Mouse (Mus musculus) kidney, adult 2 months (tissue): ENCODE data around the gene Cpa5. TPM values are rescaled to one million over a fixed set of nuclear protein-coding genes. Genes with fewer than 3 reads are reported as not detected.

Experiments
- DNase-seq: peaks from one replicate; pipeline ENCODE4 v3.0.0; 2021
- H3K27ac ChIP-seq: fragments of 200-500 bp; 2 replicates; pipeline ENCODE4 v1.5.1; 2012; ENCODE audit warnings: low read depth, low read length, control low read depth, inconsistent platforms; ENCODE audit not compliant: insufficient read depth
- H3K27me3 ChIP-seq: fragments of 200-500 bp; replicated peaks from 2 replicates; pipeline ENCODE4 v1.6.1; 2012; ENCODE audit warnings: mild to moderate bottlenecking, moderate library complexity, low read length, inconsistent platforms; ENCODE audit not compliant: control insufficient read depth, insufficient read depth
- H3K36me3 ChIP-seq: fragments of 200-500 bp; 2 replicates; pipeline ENCODE4 v1.6.1; 2012; ENCODE audit warnings: mild to moderate bottlenecking, moderate library complexity, low read length, inconsistent platforms; ENCODE audit not compliant: control insufficient read depth, insufficient read depth
- H3K4me1 ChIP-seq: fragments of 200-500 bp; 2 replicates; pipeline ENCODE4 v1.6.1; 2011; ENCODE audit warnings: low read length; ENCODE audit not compliant: control insufficient read depth, insufficient read depth
- H3K4me3 ChIP-seq: fragments of 200-500 bp; 2 replicates; pipeline ENCODE4 v1.5.1; 2011; ENCODE audit warnings: mild to moderate bottlenecking, low read depth, low read length, control low read depth; ENCODE audit not compliant: insufficient read depth
- CTCF ChIP-seq: fragments of 200-500 bp; conservative IDR thresholded peaks from 2 replicates; pipeline ENCODE4 v1.5.1; 2011; ENCODE audit warnings: low read depth, mild to moderate bottlenecking, control low read depth, low read length, moderate library complexity, mixed read lengths; ENCODE audit not compliant: insufficient read depth, insufficient read length
- POLR2A ChIP-seq: fragments of 200-500 bp; IDR thresholded peaks from one replicate; pipeline ENCODE4 v1.6.1; 2011; ENCODE audit warnings: low read depth, low read length, control low read depth
- WGBS: fragments of 180-500 bp; shearing (Covaris S2); methylation state at CpG from one replicate; pipeline ENCODE4 v1.1.7; 2018; 5-methylcytosine and 5-hydroxymethylcytosine counted together
- polyA plus RNA-seq: library from polyadenylated mRNA; depleted of rRNA; stranded (reverse); fragments of >200 nt; gene quantifications from 2 replicates; pipeline ENCODE4 v1.2.3, GENCODE M21; 2012

Gene Cpa5
- polyA plus RNA-seq, 1 experiment = not detected

DNA sequence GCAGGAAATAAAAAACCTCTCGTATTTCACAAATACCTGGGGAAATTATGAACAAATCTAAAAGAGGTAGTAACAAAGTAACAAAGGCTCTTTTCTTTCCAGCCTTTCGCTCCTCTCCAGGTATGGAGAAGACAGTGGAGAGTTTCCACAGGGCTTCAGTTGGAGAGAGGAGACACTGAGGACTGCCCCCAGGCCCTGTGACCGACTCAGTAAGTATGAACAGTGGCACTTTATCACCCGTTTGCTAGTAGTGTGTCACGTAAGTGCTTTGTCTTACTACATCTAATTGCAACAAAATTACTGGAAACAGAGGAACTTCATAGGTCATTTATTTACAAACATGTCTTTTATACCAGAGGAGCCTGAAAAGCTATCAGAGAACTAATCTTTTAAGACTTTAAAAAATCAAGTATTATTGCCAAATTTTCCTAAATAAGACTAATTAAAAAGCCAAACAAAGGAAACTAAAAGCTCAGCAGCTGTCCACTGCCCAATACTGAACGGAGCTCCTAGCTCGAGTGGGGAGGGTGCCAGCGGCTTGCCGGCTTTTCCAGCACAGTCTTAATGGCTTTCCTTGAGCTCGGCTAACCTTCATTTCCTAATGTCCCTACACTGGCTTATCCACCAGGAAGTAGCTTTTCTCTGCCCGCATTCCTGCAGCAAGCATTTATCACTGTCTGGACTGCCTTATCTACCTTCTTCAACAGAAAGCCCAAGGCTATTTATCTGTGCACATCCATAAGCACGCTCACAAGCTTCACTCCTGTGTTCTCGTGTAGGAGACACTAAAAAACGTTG is 63.2 kb downstream of the Cpa5 start:
- Histone ChIP-seq H3K4me1 (peaks cover 2% of the 10 kb centered on the region; the same call in 1 of the 2 replicates), H3K36me3 (no peaks in the 10 kb centered on the region), H3K27me3 (no peaks in the 10 kb centered on the region), H3K27ac (peak overlapping the region; percentile 34; the same call in 1 of the 2 replicates), H3K4me3 (peak overlapping the region; percentile 27; the same call in 1 of the 2 replicates)
- WGBS = 36% methylated on average over 14 of the region's 14 CpGs
- TF ChIP-seq CTCF (no peak), POLR2A (no peak)
- peak; percentile 31 for DNase-seq

GRCm38 (mm10) chr6:30674714-30675280 is 64.0 kb downstream of the Cpa5 start:
- peaks cover 2% of the 10 kb centered on the region; the same call in 1 of the 2 replicates for H3K4me1 ChIP-seq
- TF ChIP-seq CTCF (no peak), POLR2A (no peak)
- no peak overlapping the region for H3K27ac ChIP-seq
- H3K27me3 ChIP-seq = no peaks in the 10 kb centered on the region
- 51% methylated on average over 9 of the region's 9 CpGs for WGBS
- no peaks in the 10 kb centered on the region for H3K36me3 ChIP-seq
- no peak overlapping the region for H3K4me3 ChIP-seq
- DNase-seq = no peak

DNA sequence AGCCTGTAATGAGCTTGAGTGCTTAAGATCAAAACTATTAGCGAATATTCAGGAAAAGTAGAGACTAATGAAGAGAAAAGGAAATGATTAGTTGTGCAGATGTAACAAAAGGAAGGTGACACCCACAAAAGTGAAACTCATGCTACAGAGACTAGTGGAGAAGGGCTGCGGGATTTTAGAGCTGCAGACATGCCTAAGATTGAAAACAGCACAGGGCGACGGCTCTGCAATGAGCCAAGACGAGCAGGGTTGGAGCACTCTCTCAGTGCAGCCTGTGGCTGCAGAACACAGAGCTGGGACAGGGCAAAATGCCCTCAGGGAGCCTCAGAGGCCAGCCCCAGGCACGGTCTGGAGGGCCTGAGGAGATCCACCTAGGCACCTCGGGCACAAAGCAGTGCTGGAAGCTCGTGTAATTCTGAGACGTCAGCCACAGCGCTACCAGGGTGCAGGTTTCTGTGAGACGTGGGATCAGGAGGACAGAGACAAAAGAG is 64.5 kb downstream of the Cpa5 start:
- H3K27me3 ChIP-seq = no peaks in the 10 kb centered on the region
- 41% methylated on average over 11 of the region's 11 CpGs for WGBS
- H3K4me1 ChIP-seq = peaks cover 2% of the 10 kb centered on the region; the same call in 1 of the 2 replicates
- TF ChIP-seq POLR2A = no peak
- no peak for TF ChIP-seq CTCF
- no peak for DNase-seq
- H3K27ac ChIP-seq = no peak overlapping the region
- no peak overlapping the region for H3K4me3 ChIP-seq
- H3K36me3 ChIP-seq = no peaks in the 10 kb centered on the region

GRCm38 (mm10) chr6:30676506-30676905 is 65.7 kb downstream of the Cpa5 start:
- TF ChIP-seq POLR2A (no peak), CTCF (no peak)
- no peak for DNase-seq
- 93% methylated on average over 6 of the region's 6 CpGs for WGBS
- no peaks in the 10 kb centered on the region for H3K36me3 ChIP-seq
- no peaks in the 10 kb centered on the region for H3K27me3 ChIP-seq
- H3K4me3 ChIP-seq = no peak overlapping the region
- peaks cover 2% of the 10 kb centered on the region; the same call in 1 of the 2 replicates for H3K4me1 ChIP-seq
- no peak overlapping the region for H3K27ac ChIP-seq

- Histone ChIP-seq H3K27me3 (no peaks in the 10 kb centered on the region), H3K4me3 (no peak overlapping the region), H3K36me3 (no peaks in the 10 kb centered on the region), H3K4me1 (peaks cover 2% of the 10 kb centered on the region; the same call in 1 of the 2 replicates), H3K27ac (no peak overlapping the region)
- DNase-seq = no peak
- no peak for TF ChIP-seq POLR2A
- no peak for TF ChIP-seq CTCF
- 93% methylated on average over 9 of the region's 9 CpGs for WGBS
Observed at GRCm38 (mm10) chr6:30677591-30677990, 66.8 kb downstream of the Cpa5 start.

DNA sequence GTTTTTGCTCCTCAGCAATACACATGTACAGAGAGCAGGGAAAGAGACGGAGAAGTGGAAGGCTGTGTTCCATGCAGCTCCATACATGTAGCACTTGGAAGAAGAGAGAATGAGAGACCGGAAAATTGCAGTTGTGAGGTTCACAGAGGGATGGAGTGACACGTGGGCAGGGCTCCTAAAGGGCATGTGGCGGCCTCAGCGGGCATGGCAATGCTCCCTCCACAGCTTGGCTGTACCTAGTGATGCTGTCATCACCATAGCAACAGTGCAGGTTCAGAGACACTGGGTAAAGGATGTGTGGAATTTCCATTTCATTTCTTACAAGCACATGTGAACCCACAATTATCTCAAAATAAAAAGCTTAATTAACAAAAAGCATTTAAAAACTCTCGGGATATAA is 67.7 kb downstream of the Cpa5 start:
- Histone ChIP-seq H3K27ac (no peak overlapping the region), H3K27me3 (no peaks in the 10 kb centered on the region), H3K36me3 (no peaks in the 10 kb centered on the region), H3K4me3 (no peak overlapping the region), H3K4me1 (peaks cover 2% of the 10 kb centered on the region; the same call in 1 of the 2 replicates)
- DNase-seq = no peak
- TF ChIP-seq POLR2A = no peak
- WGBS = 84% methylated on average over 6 of the region's 6 CpGs

- DNase-seq = no peak
- Histone ChIP-seq H3K27ac (no peak overlapping the region), H3K4me1 (no peaks in the 10 kb centered on the region), H3K27me3 (no peaks in the 10 kb centered on the region), H3K36me3 (no peaks in the 10 kb centered on the region), H3K4me3 (no peak overlapping the region)
- 56% methylated on average over 5 of the region's 5 CpGs for whole genome bisulfite sequencing
- no peak for TF ChIP-seq CTCF
- TF ChIP-seq POLR2A = no peak
Observed at GRCm38 (mm10) chr6:30679567-30679966, 68.8 kb downstream of the Cpa5 start.
